Mouse (Mus musculus) heart, embryonic 12.5 days (tissue): ENCODE data around the gene Cdk14. TPM values are rescaled to one million over a fixed set of nuclear protein-coding genes. Genes with fewer than 3 reads are reported as not detected.

ENCODE experiments used
- ATAC-seq: fragments of 200-750 bp; cut with Nextera tagmentation; 2 replicates; pipeline ENCODE4 v1.8.0; 2017; ENCODE audit warnings: moderate TSS enrichment, moderate library complexity; ENCODE audit not compliant: insufficient number of reproducible peaks, low FRiP score
- H3K27ac ChIP-seq: fragments of 300-500 bp; sonication (generic); 2 replicates; pipeline ENCODE4 v1.5.1; 2016; ENCODE audit warnings: mild to moderate bottlenecking, moderate library complexity; ENCODE audit not compliant: poor library complexity, severe bottlenecking
- H3K27me3 ChIP-seq: fragments of 300-500 bp; sonication (generic); replicated peaks from 2 replicates; pipeline ENCODE4 v1.6.1; 2016; ENCODE audit warnings: mild to moderate bottlenecking, moderate library complexity
- H3K36me3 ChIP-seq: fragments of 300-500 bp; sonication (generic); 2 replicates; pipeline ENCODE4 v1.6.1; 2016; ENCODE audit warnings: mild to moderate bottlenecking, moderate library complexity
- H3K4me1 ChIP-seq: fragments of 300-500 bp; sonication (generic); replicated peaks from 2 replicates; pipeline ENCODE4 v1.6.1; 2016; ENCODE audit warnings: mild to moderate bottlenecking
- H3K4me2 ChIP-seq: fragments of 300-500 bp; sonication (generic); 2 replicates; pipeline ENCODE4 v1.6.1; 2016; ENCODE audit warnings: mild to moderate bottlenecking, moderate library complexity
- H3K4me3 ChIP-seq: fragments of 300-500 bp; sonication (generic); 2 replicates; pipeline ENCODE4 v1.5.1; 2016; ENCODE audit warnings: mild to moderate bottlenecking
- H3K9ac ChIP-seq: fragments of 300-500 bp; sonication (generic); 2 replicates; pipeline ENCODE4 v1.6.1; 2016; ENCODE audit warnings: mild to moderate bottlenecking, moderate library complexity
- H3K9me3 ChIP-seq: fragments of 300-500 bp; sonication (generic); replicated peaks from 2 replicates; pipeline ENCODE4 v1.6.1; 2016; ENCODE audit warnings: mild to moderate bottlenecking, moderate library complexity
- WGBS: fragments of 180-500 bp; shearing (Covaris S2); methylation state at CpG from one replicate; pipeline ENCODE4 v1.1.7; 2016; 5-methylcytosine and 5-hydroxymethylcytosine counted together
- polyA plus RNA-seq: library from polyadenylated mRNA; unstranded; fragments of >200 nt; fragmentation: Nextera tagmentation; extraction: Ambion mirVana; gene quantifications from 2 replicates; pipeline ENCODE4 v1.2.1, GENCODE M21; 2016

The Cdk14 gene
- polyA plus RNA-seq, 1 experiment from 2014 or later = 20.4 TPM

DNA sequence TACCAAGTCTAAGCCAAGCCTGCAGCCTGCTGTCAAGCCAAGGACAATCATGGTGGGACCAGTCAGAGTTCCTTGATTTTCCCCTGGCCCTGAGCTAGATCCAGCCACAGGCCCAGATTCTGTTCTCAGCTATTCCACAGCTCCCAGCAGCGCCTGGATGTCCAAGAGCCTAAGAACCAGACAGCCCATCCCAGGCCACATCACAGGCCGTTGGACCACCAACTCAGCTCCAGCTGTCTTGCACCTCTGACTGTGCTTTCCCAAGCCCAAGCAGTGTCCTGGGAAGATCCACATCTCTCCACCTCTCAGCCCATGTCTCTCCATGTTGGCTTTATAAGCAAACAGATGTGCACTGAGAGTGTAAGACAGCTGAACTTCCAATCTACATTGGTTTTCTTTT, 114.8 kb downstream of the Cdk14 start:
- Histone ChIP-seq H3K27me3 (no peaks in the 10 kb centered on the region), H3K27ac (no peak overlapping the region), H3K4me1 (peaks cover 24% of the 10 kb centered on the region), H3K4me3 (no peak overlapping the region), H3K36me3 (no peaks in the 10 kb centered on the region), H3K9ac (no peak overlapping the region), H3K4me2 (no peak overlapping the region), H3K9me3 (no peaks in the 10 kb centered on the region)
- no peak for ATAC-seq
- WGBS = 80% methylated on average over 2 of the region's 2 CpGs

DNA sequence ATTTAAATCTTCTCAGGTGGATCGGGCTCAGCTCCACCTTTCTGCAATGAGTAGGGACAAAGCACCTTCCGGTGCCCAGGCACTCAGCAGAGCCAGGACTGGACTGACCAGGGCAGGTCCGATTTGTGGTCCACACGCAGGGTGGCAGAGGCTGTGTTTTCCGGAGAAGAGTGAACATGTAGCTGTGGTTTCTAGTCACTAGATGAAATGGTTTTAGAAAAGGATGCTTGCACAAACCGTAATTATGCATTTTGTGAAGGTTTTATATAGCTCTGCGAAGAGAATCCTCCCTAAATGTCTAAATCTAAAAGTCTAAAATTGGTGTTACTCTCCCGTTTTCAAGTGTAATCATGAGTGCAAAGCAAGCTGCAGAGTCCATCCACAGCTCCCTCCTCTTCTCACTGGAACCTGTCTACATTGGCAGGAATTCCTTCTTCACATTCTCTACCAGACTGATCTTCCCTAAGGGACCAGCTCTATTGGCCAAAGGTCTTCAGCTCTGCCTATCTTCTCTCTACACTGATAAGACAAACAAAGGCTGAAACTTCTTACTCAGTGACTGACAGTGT, 116.9 kb downstream of the Cdk14 start:
- no peak overlapping the region for H3K27ac ChIP-seq
- no peak overlapping the region for H3K4me2 ChIP-seq
- peaks cover 25% of the 10 kb centered on the region for H3K4me1 ChIP-seq
- no peak overlapping the region for H3K4me3 ChIP-seq
- no peaks in the 10 kb centered on the region for H3K36me3 ChIP-seq
- H3K27me3 ChIP-seq = no peaks in the 10 kb centered on the region
- WGBS = 80% methylated on average over 8 of the region's 8 CpGs
- no peaks in the 10 kb centered on the region for H3K9me3 ChIP-seq
- no peak for ATAC-seq
- no peak overlapping the region for H3K9ac ChIP-seq

DNA sequence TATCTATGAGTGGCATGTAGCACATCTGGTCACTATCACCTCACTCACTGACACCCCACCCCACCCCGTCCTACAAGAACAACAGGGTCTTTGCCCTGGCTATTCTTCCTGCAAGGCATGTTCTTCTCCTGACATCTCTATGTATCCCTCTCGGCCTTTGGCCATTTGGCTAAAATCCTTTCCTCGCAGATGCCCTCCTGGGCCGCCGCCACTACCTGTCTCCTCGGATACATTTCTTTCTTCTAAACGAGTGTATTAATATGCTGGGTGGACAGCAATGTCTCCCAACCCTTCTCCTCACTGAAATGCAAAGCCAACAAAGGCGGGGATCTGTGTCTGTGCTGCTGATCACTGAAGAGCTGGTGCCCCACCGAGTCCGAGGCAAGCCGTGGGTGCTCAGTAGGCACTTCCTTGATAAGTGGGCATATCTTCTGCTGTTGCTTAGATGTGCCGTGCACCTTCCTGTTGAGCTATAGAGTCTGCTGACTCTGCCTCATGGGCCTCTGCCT, 118.5 kb downstream of the Cdk14 start:
- Histone ChIP-seq H3K4me2 (peak overlapping the region; percentile 8; the same call in 1 of the 2 replicates), H3K27me3 (no peaks in the 10 kb centered on the region), H3K4me3 (no peak overlapping the region), H3K36me3 (no peaks in the 10 kb centered on the region), H3K27ac (no peak overlapping the region), H3K9me3 (no peaks in the 10 kb centered on the region), H3K4me1 (peaks cover 25% of the 10 kb centered on the region), H3K9ac (no peak overlapping the region)
- ATAC-seq = no peak
- 45% methylated on average over 12 of the region's 12 CpGs for WGBS

DNA sequence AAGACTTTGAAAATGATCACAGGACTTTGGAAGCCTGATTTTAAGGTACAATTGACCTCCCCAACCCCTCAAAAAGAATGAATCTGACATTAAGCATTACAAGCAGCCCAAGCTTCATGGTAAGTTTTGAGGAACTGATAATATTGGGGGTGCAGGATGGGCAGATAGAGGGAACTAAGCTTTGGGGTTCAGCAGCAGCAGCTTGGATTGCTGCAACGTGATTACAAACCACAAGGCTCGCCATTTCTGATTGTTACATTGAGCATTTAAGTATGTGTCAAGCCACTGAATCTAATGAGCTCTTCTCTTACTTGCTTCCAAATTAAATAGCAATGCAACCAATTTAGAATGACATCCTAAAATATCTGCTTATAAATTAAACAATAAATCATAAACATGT, 119.1 kb downstream of the Cdk14 start:
- Histone ChIP-seq H3K4me3 (no peak overlapping the region), H3K36me3 (no peaks in the 10 kb centered on the region), H3K9ac (no peak overlapping the region), H3K9me3 (no peaks in the 10 kb centered on the region), H3K27ac (no peak overlapping the region), H3K4me2 (no peak overlapping the region), H3K27me3 (no peaks in the 10 kb centered on the region), H3K4me1 (peaks cover 25% of the 10 kb centered on the region)
- 70% methylated on average over 2 of the region's 2 CpGs for WGBS
- ATAC-seq = no peak

DNA sequence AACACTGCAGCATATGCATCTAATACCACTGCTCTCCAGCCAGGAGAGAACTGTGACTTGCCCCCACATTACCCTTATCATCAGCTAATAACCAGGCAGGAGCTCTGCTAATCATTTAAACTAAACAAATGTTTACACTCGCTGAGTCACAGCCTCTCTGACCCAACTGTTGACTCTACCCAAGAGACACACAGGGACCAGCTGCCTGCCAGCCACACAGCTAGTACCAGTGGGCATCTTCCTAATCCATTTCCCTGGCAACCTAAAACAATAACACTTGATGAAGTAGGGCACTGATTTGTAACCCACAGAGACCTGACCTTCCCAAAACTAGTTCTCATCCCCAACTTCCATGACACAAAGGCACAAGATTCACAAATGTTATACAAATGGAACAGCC, 119.8 kb downstream of the Cdk14 start:
- H3K9me3 ChIP-seq = no peaks in the 10 kb centered on the region
- 56% methylated on average over 1 of the region's 1 CpGs for WGBS
- no peak overlapping the region for H3K9ac ChIP-seq
- H3K4me3 ChIP-seq = no peak overlapping the region
- no peak for ATAC-seq
- H3K27ac ChIP-seq = no peak overlapping the region
- peaks cover 25% of the 10 kb centered on the region for H3K4me1 ChIP-seq
- no peaks in the 10 kb centered on the region for H3K36me3 ChIP-seq
- H3K4me2 ChIP-seq = no peak overlapping the region
- H3K27me3 ChIP-seq = no peaks in the 10 kb centered on the region

DNA sequence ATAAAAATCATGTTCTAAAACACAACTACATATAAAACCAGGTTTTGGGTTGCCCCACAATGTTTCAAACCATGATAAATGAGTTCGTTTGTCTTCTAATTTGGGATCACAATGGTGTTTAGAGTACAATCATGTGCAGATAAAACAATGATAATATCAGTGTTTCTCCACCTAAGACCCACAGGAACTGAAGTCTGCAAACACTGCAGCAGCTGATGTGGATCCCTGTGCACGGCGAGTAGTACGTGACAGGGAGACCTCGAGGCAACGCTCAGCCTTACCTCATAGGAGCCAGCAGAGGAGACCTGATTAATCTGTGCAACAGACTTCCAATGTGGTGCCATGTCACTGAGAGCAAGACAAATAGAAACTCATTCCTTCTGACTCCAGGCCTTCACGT, 122.9 kb downstream of the Cdk14 start:
- H3K9ac ChIP-seq = no peak overlapping the region
- no peaks in the 10 kb centered on the region for H3K9me3 ChIP-seq
- no peak overlapping the region for H3K4me3 ChIP-seq
- 72% methylated on average over 7 of the region's 7 CpGs for WGBS
- H3K4me2 ChIP-seq = no peak overlapping the region
- no peaks in the 10 kb centered on the region for H3K36me3 ChIP-seq
- peaks cover 20% of the 10 kb centered on the region for H3K4me1 ChIP-seq
- no peak overlapping the region for H3K27ac ChIP-seq
- ATAC-seq = no peak
- H3K27me3 ChIP-seq = no peaks in the 10 kb centered on the region

DNA sequence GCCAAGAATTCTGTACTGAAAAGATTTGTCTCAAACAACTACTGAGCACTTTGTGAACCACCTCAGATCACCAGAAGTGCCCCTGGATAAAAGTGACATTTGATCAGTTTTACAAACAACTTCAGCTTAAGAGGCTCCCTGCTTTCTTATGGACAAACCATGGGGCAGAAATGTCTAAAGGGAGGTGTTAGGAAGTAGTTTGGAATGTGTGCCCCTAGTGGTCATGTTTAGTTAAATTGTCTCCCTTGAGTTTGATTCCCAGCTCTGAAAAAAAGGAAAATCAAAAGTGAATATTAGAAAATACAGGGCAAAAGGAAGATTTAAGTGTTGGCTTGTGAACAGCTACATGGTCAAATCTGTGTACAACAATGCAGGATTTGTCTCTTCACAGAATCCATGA, 123.3 kb downstream of the Cdk14 start:
- Histone ChIP-seq H3K27me3 (no peaks in the 10 kb centered on the region), H3K4me1 (peaks cover 16% of the 10 kb centered on the region), H3K36me3 (no peaks in the 10 kb centered on the region), H3K9me3 (no peaks in the 10 kb centered on the region), H3K4me3 (no peak overlapping the region), H3K27ac (no peak overlapping the region), H3K4me2 (no peak overlapping the region), H3K9ac (no peak overlapping the region)
- no peak for ATAC-seq

DNA sequence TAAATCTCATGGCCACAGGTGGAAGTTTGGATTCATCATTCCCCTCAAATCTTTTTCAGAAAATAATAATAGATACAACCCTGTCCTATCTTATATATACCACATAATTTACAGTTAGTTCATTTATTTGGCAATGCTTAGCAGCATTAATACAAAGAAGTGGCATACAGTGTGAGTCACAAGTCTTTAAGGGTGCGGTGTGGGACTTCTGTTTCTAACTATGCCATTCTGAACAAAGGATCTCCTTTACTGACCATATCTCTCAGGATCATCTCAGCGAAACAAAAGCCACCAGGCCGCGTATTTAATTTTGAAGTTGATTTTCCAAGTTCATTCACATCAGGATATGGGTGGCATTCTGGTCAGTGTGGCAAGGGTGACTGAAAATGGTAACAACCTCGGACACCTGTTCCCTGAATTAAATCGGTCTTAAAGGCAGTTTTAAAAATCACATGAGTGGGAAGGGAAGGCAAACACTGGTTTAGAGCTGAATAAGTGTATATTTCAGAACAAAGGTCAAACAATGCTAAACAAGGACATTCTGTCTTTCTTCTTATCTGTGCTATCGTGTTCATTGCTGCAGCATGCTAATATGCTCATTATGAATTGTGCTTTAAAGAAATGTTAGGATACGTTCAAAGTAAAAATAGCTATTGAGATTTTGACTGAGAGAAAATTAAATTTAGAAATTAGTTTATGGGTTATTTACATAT, 127.1 kb downstream of the Cdk14 start:
- Histone ChIP-seq H3K4me2 (no peak overlapping the region), H3K9me3 (no peaks in the 10 kb centered on the region), H3K36me3 (no peaks in the 10 kb centered on the region), H3K9ac (no peak overlapping the region), H3K27me3 (no peaks in the 10 kb centered on the region), H3K4me3 (no peak overlapping the region), H3K27ac (no peak overlapping the region), H3K4me1 (peaks cover 16% of the 10 kb centered on the region)
- WGBS = 83% methylated on average over 8 of the region's 8 CpGs
- no peak for ATAC-seq

DNA sequence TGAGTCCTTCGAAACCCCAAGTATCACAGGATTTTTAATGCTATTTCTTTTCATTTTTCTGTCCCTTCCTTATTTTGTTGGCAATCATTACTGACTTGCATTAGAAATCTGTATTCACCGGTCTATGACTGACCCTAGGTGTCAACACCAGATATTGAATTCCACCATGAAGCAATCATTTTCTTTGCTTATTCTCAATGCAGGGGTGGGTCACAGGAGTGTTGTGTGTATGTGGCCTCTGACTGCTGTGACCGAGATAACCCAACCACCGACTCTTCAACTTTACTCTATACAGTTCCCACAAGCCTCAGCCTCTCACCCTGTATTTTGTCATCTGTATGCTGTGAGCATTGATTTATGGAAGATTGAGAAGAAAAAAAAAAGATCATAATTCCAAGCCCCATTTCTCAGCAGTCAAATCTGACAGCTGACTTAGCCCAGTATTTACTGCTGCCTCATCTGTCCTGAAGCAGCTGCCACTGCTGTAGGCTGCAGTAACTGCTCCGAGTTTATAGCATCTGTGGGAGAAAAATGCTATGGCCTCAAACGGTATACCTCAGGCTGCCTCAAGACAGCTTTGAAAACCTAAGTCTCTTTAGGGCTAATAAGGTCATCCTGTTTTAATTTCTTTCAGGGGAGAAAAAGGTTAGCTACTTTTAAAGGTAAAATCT, 128.7 kb downstream of the Cdk14 start:
- Histone ChIP-seq H3K27ac (no peak overlapping the region), H3K4me3 (no peak overlapping the region), H3K4me2 (no peak overlapping the region), H3K36me3 (no peaks in the 10 kb centered on the region), H3K4me1 (peaks cover 16% of the 10 kb centered on the region), H3K9ac (no peak overlapping the region), H3K27me3 (no peaks in the 10 kb centered on the region), H3K9me3 (no peaks in the 10 kb centered on the region)
- WGBS = 74% methylated on average over 6 of the region's 6 CpGs
- ATAC-seq = no peak

DNA sequence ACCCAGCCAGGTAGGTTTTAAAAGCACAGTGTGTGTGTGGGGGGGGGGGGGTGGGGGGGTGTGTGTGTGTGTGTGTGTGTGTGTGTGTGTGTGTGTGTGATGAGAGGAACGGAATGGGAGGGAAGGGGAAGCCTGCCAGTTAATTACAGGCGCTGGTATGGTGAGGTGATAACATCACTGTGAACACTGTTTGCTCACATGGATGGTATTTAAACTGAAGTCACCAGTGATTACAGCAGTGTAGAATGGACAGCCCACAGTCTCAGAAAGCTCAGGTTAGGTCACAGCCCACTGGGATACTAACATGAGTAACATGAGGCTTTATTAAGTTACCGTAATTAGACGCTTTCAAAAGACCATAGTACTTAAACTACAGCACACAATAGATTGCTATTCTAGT, 129.4 kb downstream of the Cdk14 start:
- Histone ChIP-seq H3K4me3 (no peak overlapping the region), H3K4me2 (no peak overlapping the region), H3K27ac (peak overlapping the region; percentile 26), H3K27me3 (no peaks in the 10 kb centered on the region), H3K36me3 (no peaks in the 10 kb centered on the region), H3K9me3 (no peaks in the 10 kb centered on the region), H3K9ac (no peak overlapping the region), H3K4me1 (peaks cover 20% of the 10 kb centered on the region)
- ATAC-seq = no peak
- WGBS = 43% methylated on average over 4 of the region's 4 CpGs

DNA sequence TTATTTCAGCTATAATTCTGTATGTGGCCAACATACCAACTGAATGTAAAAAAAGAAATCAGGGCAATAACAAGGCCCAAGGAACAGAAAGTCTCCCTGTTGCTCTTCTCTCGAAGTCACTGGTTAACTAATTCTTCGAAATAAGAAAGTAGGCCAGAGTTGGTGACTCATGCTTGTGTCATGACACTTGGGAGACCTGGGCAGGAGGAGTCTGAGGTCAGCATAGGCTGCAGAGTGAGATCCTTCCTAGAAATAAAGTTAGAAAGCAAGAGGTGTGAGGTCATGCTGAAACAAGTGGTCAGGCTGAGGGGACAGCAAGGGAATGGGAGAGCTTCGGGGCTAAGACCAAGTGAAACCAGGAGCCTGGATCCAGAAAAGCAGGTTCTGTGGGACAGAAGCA, 134.2 kb downstream of the Cdk14 start:
- whole genome bisulfite sequencing = 48% methylated on average over 3 of the region's 3 CpGs
- H3K9ac ChIP-seq = no peak overlapping the region
- H3K27me3 ChIP-seq = no peaks in the 10 kb centered on the region
- H3K4me2 ChIP-seq = no peak overlapping the region
- no peak overlapping the region for H3K27ac ChIP-seq
- ATAC-seq = no peak
- no peaks in the 10 kb centered on the region for H3K36me3 ChIP-seq
- H3K9me3 ChIP-seq = no peaks in the 10 kb centered on the region
- no peak overlapping the region for H3K4me3 ChIP-seq
- peaks cover 30% of the 10 kb centered on the region for H3K4me1 ChIP-seq
